Mouse (Mus musculus) heart, postnatal 0 days (tissue): ENCODE measurements around the gene Gm7544.
"Not testable (repeated sequence)": the region's sequence is repeated elsewhere in the genome, so short reads cannot be mapped to it uniquely, and the experiment has no call there.

Source experiments
- CTCF ChIP-seq: IDR thresholded peaks from 2 replicates; pipeline ENCODE4 v1.5.1; 2016; ENCODE audit warnings: antibody characterized with exemption, control low read depth, low read depth
- EP300 ChIP-seq: IDR thresholded peaks from 2 replicates; pipeline ENCODE4 v1.6.1; 2016; ENCODE audit warnings: antibody characterized with exemption, low read depth

- TF ChIP-seq CTCF, EP300: not testable (repeated sequence)
These were observed 9.8 kb downstream of the Gm7544 start for GRCm38 (mm10) chr1:82946029-82946428.
